Mouse (Mus musculus) thymus, postnatal 4 days (tissue): ENCODE data around the gene Lmf2.
A peak's percentile ranks its signal among the peaks of the same experiment; 100 is the strongest.

Experiments
- DNase-seq: peaks from one replicate; pipeline ENCODE4 v3.0.0; 2021

The Lmf2 gene

DNA sequence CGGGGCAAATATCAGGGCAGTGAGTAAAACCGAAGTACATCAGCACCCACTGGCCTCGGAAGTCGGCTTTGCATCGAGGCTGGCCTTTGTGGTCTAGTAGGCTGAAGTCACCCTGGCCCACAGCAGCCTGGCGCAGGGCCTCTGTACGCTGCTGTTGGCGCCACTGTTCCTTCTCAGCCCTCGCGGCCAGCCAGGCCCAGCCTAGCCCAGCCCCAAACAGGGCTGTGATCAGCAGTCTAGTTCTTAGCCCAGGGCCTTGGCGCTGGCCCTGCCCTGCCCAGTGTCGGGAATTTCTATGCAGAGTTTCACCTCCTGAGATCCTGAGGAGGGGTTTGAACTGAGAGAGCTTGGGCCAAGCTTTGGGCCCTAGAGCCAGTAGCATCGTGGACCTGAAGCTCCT is 16.6 kb upstream of the Lmf2 start:
- DNase-seq: no peak

DNA sequence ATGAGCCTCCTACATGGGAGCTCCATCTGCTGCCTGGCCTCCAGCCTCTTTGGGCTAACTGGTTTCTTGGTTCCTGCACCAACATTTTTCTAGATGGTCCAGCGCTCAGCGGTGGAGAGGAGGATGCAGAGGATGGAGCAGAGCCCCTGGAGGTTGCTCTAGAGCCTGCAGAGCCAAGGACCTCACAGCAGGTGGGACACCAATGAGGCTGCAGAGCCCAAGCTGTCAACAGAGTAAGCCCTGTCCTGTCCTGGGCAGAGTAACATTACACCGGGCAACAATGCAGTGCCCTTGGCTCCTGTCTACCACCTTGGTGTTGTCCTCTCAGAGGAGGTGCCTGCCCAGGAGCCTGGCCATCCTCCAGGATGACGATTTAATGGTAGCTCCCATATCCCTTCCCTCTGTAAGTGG is 9.7 kb upstream of the Lmf2 start:
- DNase-seq: no peak

- DNase-seq: no peak
Observed at GRCm38 (mm10) chr15:89363051-89363450, 7.6 kb upstream of the Lmf2 start.

DNA sequence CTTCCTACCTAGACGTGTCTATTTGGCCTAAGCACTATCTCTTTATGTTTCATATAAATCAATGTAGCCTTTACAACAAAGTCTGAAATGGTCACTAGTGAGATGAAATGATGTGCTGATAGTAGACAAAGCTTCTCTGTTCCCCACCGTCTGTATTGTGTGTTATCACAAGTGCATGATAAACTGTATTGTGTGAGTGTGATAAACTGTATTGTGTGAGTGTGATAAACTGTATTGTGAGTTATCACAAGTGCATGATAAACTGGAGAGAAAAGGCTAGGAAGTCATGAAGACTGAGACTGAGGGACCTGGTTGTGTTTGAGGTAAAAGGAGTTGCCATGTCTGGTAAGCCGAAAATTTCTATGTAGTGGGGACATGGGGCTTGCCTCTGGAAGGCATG is 3.3 kb upstream of the Lmf2 start:
- no peak for DNase-seq

DNA sequence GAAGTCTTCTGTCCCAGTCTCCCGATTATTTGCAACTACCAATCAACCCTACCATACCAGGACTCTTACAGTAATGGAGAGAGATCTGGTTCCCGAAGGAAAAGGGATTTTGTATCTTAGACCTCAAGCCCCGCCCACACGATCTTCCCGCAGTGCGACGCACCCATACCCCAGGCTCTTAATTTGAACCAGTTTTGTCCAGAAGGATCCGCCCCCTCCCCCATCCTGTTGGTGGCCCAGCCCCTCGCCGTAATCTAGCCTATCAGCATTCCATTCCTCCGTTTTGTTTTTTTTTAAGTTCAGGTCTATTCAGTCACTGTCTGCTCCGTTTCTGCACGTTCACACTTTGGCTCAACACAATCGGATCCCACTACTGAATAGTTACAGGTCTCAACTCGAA is 913 bp upstream of the Lmf2 start:
- peak; percentile 87 for DNase-seq

DNA sequence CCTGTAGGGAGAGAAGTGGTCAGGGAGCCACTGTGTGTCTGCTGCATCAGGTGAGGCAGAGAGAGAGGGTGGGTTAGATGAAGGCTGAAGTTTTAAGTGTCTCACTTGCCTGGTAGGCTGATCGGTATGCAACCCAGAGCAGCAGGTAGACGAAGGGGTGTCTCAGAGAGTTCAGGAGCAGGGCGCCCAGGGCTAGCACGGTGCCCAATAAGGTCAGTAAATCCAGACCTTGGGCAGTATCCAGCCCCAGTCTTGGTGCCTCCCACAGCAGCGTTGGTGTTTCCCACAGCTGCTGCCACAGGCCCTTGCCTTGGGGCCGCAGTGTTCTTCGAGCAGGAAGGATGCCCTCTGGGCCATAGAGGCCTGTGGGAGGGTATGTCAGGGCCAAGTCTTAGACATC is 1.0 kb downstream of the Lmf2 start:
- DNase-seq: peak; percentile 35

DNA sequence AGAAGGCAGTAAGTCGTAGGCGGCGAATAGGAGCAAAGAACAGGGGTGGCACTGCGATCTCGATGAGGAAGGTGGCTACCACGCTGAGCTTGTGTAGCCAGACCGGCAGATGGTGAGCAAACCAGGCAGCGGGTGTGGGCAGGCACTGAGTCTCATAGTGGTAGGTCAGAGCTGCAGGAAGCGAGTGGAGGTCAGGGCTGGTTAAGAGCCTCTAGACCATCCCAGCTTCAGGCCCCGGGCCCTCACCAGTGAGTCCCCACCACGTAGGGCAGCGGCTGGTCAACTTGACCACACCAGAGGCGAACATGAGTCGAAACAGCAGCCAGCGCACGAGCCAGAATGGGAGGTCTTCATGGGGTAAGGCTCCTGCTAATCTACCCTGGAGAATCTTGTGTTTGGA is 1.6 kb downstream of the Lmf2 start:
- no peak for DNase-seq

- no peak for DNase-seq
Observed at GRCm38 (mm10) chr15:89352795-89353194, 2.7 kb downstream of the Lmf2 start.

DNA sequence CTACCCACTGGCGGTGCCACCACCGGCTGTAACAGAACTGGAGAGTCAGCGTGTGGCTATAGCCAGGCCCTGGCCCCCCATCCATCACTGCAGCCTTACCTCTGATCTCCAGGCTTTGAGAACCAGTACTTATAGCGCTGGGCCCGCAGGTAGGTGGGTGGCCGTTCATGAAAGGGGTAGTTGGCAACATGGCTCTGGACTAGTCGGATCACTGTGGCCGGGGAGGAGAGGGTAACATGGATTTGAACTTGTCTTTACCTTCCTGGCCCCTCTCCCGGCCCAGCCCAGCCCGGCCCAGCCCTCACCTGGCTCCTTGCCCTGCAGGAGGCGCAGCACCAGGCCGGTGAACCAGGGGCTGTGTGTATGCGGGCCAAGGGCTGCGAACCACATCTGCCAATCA is 3.4 kb downstream of the Lmf2 start:
- DNase-seq: no peak

- DNase-seq: no peak
Observed at GRCm38 (mm10) chr15:89351302-89351701, 4.2 kb downstream of the Lmf2 start.

DNA sequence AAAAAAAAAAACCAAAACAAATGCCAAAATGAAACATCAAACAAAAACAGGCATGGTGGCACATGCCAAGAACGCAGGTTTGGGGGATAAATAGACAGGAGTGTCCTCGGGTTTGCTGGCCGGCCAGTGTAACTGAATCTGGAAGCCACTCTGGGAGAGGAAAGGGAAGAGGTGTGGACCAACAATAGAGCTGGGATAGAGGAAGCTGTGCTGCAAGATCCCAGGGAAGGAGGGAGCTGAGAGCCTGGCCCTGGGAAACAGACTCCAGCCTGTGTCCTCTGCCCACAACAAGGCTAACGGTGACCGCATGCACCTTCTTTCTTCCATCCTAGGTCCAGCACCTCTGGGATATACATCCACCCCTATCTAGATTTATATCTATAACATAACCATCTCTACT is 5.0 kb downstream of the Lmf2 start:
- no peak for DNase-seq

- no peak for DNase-seq
Observed at GRCm38 (mm10) chr15:89343325-89343724, 12.1 kb downstream of the Lmf2 start.

DNA sequence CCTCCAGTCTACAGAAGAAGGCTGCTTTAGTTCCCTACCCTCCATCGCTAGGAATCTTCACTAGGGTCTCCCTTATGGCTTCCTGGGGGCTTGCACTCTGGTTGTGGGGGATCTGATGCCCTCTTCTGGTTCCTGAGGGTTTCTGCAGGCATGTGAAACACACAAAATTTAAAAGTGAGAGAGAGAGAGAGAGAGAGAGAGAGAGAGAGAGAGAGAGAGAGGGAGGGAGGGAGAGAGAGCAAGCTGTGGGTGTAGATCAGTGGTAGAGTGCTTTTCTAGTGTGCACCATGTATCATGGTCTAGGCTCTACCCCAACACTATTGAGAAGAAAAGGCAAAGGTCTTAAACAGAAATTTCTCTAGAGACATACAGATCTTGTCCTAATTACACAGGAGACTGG is 13.8 kb downstream of the Lmf2 start:
- no peak for DNase-seq

DNA sequence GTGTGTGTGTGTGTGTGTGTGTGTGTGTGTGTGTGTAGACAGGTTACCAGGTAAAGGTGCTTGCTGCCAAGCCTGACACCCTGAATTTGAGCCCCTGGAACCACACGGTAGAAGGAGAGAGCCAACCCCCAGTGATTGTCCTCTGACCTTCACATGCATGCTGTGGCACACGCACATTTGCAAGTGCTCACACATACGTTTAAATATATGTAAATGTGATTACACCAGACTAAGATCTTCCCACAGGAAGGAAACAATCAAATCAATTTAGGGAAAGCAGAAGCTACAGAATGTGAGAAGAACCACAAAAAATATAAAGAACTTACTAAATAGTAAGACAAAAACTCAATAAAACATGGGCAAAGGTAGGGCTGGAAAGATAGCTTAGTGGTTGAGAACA is 15.3 kb downstream of the Lmf2 start:
- DNase-seq: no peak

DNA sequence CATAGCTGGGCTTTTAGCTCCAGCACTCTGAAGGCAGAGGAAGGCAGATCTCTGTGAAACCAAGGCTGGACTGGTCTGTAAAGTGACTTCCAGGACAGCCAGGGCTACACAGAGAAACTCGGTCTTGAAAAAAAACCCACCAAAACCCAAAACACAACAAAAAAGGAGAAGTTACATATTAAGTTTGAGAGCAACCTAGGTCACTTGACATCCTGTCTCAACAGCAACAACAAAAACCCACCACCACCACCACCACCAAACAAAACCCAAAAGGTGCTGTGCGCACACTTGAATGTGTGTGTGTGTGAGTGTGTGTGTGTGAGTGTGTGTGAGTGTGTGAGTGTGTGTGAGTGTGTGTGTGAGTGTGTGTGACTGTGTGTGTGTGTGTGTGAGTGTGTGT is 15.8 kb downstream of the Lmf2 start:
- DNase-seq: no peak

DNA sequence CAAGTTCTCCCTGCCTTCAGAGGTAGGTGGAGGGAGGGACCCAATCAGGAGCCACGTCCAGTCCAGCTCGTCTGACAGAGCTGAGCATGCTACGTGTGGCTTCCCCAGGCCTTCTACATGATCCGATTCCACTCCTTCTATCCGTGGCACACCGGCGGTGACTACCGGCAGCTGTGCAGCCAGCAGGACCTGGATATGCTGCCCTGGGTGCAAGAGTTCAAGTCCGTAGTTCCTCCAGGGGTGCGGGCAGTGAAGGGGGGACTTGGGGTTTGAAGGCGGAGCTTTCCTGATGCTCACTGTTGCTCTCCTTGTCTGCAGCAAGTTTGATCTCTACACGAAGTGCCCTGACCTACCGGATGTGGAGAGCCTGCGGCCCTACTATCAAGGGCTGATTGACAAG is 19.0 kb downstream of the Lmf2 start:
- no peak for DNase-seq

DNA sequence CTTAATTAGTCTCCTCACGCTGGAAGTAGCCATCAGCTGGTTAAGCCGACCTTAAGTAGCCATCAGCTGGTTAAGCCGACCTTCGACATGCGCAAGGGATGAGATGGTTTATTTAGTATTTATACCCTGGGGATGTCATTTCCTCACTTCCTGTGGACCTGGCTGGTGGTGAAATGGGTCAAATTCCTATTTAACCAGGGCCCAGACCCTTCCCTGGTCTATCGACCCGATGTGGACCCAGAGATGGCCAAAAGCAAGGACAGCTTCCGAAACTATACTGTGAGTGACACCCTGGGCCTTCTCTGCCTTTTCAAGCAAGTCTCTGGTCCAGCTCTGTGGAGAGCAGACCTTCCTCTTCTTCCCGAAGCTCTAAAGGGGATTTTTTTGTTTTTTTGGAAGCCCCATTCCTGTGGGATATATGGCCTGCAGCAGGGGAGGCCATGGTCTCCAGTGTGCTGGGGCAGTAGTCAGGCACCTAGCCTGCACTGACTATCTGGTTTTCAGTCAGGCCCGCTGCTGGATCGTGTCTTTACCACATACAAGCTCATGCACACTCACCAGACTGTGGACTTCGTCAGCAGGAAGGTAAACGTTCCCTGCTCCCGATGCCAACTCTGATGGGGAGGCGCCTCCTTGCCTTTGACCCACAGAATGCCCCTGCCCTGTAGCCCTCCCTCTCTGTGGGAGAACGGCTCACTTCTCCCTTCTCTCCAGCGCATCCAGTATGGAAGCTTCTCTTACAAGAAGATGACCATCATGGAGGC is 20.5 kb downstream of the Lmf2 start:
- DNase-seq: no peak

DNA sequence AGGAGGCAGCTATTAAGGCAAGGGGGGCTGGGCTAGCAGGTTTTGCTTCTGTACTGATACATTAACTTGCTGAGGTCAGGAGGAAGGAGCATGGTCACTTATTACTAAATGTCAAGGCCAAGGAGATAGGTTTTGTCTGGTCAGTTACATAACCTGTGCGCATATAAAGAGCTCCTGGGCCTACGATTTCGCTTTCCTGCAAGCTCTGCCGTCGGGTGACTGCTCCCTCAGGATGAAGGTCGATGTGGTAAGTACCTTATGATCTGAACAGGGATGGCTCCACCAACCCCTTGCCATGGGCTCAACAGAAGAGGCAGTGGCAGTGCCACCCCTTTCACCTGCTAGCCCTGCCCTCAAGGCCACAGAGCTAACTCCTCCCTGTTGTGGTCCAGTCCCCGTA is 21.2 kb downstream of the Lmf2 start, which contains the start of gene Miox:
Miox (plus strand) TSS at position 128 of the 400 bp plus-strand sequence.
- DNase-seq: no peak

DNA sequence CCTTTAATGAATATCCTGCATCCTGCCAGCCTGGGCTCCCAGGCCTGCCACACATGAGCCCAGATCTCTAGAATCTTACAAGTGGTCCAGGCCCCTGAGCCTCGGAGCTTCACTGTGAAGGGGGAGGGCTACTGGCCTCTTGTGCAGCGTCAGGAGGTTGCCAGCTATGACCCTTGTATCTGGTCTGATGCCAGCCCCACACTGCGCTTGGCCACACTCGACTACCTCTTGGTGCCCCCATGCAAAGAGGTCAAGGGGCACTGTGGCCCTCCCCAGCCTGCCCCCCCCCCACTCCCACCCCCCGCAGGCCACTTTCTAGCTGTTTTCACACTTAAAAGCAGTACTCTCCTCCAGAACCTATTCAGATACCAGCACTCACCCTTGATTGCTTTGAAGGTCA is 29.0 kb downstream of the Lmf2 start:
- no peak for DNase-seq

GRCm38 (mm10) chr15:89323656-89324055 is 31.8 kb downstream of the Lmf2 start:
- no peak for DNase-seq

DNA sequence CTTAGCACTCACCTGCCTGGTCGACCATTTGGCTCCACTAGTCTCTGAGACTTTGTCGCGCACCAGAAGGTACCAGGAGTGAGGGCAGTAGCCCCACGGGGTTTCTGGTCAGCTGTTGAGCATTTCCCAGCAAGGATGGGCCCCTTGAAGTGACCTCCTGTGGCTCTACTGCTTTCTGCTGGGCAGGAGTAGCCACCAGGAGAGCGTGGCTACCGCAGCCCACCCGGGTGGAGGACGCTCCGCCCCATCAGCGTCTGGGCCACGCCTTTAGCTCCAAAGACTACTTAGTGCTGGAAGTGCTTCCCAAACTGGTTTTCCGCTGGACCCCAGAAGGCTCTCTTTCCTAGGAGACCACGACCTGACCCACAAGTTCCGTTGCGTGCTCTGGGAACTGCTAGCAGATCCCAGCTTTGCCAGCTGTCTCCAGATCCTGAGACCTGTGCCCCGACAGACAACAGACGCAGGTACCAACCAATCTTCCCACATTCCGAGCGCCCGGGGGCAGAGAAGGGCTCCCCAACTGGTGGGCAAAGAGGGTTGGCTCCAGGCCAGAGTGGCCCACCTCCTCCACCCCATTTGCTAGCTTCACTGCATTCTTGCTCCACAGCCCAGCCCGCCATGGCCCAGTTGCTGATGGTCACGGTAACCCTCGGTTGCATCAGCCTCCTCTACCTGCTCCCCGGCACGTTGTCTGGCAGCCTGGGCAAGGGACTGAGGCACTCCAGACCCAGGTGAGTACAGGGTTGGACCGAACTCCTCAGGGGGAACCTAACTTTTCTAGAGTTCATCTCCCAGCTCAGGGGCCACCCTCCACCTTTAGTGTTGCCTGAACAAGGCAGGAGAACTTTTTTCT is 32.6 kb downstream of the Lmf2 start, which contains the start of gene Adm2:
Adm2 (plus strand) TSS at position 51 of the 853 bp plus-strand sequence.
- DNase-seq: no peak

DNA sequence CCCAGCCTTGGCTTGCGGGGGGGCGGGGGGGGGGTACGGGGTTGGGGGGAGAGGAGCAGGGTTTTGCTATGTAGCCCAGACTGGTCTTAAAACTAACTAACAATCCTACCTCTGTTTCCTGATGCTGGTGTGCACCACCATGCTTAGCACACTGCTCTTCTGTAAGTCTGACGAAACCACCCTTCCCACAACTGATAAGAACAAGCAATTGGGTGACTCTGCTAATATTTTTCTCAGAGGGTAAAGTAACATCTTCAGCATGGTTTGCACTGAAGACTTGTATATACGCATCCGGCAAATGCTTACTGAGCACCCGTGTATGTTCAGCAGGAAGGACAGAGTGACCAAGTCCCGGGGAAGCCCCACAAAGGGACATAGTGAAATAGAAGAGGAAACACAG is 34.2 kb downstream of the Lmf2 start:
- DNase-seq: no peak

- peak; percentile 70 for DNase-seq
Observed at GRCm38 (mm10) chr15:89316146-89316545, 39.3 kb downstream of the Lmf2 start.

- DNase-seq: peak; percentile 96
Observed at GRCm38 (mm10) chr15:89315190-89315731, 40.2 kb downstream of the Lmf2 start, which contains the start of gene Sbf1. Sbf1 (minus strand) TSS chr15:89315311.
